Mouse (Mus musculus): ENCODE measurements around the gene Ggta1.

- TF ChIP-seq CHD2 (IDR thresholded peaks at IDR 0.05; ENCODE audit: low read depth, low read length) (no peak), MAFK (IDR thresholded peaks at IDR 0.05; ENCODE audit: insufficient read depth, low read depth, low read length) (no peak)
Measured at GRCm38 (mm10) chr2:35458421-35458820, 4.6 kb downstream of the Ggta1 start.

Data from ES-E14 (cell line).